Mouse (Mus musculus): ENCODE data around the gene Tnfsf13.
A peak's percentile ranks its signal among the peaks of the same experiment; 100 is the strongest.

Gene Tnfsf13

DNA sequence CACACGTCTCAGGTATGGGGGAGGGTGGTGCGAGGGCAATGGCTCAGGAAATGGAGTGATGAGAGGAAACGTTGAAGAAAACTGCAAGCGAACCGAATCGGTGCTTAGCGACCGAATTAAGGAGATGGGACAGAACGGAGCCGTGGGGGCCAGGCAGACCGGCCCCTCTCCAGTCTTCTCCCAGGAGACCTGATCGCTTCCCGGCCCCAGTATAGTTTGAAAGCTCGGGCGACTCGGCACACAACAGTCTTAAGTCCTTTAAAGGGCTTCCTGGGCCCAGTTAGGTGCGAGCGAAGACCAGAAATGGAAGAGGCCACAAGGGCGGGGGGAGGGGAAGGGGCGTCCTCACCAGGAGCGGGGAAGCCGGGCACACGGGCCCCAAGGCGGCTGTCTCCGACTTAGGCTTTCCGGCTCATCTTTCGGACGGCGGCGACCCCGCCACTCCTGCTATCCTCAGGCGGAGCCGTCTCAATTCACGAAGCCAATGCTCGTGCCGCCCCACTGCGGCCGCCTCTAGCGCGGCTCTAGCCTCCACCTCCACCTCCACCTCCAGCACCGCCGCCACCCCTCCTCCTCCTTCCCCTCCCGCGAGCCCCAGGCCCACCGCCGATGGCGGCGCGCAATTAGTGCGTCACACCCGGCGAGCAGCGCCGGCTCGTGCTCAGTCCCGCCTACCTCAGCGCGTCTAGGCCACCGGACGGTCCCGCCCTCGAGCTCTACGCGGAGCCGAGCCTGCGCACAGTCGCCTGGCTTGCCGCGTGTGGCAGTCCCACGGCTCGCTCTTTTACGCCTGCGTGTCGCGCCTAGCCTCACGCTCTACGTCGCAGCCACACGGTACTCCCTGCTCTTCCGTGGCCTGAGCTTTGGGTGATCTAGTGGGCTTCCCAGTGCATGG lies 4.0 kb downstream of the Tnfsf13 start, which contains the start of gene Senp3:
Senp3 (minus strand) TSS at position 771 of the 895 bp plus-strand sequence.
- no peak for DNase-seq (ENCODE audit: extremely low read depth, low read depth, low spot score)

DNA sequence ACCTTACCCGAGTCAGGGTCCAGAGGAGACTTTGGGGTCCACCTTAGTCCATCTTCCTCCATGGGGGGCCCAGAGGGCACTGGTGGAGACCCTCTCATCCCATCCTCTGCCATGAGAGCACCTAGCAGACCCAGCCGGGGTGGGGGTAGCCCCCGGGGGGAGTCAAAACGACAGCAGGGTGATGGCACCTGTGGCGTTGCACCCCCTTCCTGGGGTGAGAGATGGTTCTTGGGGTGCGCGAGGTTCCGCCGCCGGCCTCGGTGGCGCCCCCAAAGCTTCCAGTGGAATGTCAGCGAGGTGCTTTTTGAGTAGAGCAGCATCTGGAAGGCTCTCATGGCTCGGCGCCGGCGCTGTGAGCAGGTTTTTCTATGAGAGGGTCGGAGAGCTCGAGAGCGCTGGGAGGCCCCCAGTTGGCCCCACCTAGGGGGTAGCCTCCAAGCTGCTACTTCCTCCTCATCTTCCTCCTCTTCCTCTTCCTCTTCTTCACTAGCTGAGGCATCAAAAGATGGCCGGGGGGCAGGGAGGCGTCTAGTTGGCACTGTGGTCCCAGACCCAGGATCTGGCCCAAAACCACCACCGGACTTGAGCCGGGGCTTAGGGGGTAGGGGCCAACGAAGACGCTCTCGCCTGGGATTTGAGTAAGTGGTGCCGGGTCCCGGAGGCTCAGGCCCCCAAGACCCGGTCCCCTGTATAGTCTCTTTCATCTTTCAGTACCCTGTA lies 5.3 kb downstream of the Tnfsf13 start:
- DNase-seq (ENCODE audit: extremely low read depth, low read depth, low spot score): no peak

DNA sequence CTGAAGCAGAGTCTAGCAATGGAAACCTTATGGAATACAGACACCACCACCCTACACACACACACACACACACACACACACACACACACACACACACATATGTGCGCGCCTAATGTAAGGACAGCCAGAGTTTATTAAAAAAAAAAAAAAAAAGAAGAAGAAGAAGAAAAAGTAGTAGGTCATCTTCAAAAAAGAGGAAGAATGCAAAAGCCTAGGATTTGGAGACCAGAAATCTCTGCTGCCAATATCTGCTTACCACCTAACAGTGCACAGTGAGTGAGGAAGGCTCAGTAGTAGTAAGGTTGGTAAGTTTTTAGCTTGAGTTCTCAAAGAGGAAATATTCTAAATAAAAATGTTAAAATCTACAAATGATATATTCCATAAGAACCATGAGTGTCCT lies 6.4 kb downstream of the Tnfsf13 start:
- no peak for DNase-seq (ENCODE audit: extremely low read depth, low read depth, low spot score)

DNA sequence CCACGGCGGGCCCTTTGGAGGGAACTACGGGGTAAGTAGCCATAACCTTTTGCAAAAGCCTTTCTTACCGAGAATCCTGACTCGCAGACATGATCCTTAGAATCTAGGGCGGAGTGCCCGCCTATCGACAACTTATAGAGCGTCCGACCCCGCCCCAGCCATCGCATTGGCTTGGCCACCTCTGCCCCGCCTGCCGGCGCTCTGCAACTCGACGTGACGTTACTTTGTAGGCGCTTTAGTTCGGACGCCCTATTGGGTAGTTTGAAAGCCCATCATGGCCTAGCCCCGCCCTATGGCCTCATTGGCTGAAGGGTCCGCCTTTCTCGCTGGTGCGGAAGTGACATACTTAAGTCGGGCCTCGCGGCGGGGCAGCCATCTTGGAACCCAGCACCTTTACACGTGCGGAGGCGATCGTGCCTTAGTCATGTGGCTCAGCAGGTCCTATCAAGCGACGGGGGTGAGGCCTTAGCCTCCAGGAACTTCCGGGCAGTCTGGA lies 13.3 kb downstream of the Tnfsf13 start, which contains the start of gene Eif4a1:
Eif4a1 (minus strand) TSS at position 213 of the 496 bp plus-strand sequence.
- DNase-seq (ENCODE audit: extremely low read depth, low read depth, low spot score): peak; percentile 99

DNA sequence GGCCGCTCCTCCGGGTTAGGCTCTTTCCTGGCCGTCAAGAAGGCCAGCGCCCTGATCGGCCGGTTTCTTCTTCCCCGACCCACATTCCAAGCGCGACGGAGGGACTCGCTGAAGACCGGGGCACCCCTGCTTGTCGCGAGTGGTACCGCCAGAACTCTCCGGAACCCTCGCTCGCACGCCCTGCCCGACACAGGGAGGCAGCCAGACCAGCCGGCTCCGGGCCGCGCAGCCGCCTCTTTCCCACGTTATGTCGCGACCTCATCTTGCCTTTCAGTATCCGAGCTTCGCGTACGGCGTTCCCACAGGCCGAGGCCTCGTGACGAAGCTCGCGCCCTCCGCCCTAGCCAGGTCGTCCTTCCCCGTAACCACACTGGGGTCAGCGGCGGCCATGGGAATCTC lies 13.9 kb downstream of the Tnfsf13 start:
- DNase-seq (ENCODE audit: extremely low read depth, low read depth, low spot score): no peak

DNA sequence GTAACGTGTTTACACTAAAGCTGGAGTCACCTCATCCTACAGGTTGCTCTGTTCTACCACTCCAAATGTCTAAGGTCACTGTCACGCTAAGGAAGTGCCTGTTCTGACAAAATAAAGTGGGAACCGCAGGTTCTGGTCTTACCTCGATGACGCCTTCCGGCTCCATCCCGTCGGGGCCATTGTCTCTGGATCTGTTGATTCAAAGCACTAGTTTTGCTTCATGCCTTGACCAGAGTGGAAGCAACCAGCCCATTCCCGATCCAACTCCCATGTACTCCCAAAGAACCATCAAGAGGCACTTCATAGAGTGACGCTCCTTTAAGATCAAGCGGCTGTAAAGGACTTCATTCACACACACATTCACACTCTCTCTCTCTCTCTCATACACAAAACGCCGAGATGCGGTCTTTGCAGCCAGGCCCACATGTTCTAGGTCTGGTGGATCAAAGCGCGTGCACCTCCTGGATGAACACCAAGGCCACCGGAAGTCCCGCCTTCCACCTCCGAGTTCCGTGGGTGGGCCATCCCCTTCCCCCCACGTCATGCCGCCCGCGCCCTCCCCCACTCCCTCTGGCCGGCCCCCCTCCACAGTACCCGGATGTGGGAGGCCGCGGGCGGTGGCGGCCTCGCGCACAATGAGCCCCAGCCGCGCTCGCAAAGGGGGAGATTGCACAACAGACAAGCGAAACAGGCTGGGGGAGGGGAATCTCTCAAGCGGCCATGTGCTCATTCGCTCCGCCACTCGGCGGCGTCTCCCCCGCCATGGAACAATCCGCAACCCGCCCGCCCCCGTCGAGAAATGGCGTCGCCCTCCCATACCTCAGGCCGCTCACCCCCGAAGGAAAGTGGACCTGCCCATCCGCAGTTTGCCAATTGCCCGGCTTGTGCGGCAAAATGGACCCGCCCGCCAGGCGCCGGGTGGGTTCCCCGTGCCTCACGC lies 14.5 kb downstream of the Tnfsf13 start:
- DNase-seq (ENCODE audit: extremely low read depth, low read depth, low spot score): no peak

DNA sequence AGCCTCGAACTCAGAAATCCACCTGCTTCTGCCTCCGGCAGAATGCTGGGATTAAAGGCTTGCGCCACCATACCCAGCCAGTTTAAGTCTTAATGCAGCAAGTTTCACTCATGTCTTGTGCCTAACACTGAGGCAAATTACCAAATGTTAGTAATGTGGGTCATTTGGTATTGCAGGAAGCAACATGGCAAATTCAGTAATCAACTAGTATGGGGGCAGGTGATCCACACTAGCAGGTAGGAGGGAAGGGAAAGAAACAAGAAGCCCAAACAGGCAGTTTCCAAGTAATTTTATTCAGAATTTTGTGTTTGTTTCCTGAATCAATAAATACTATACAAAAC lies 18.9 kb downstream of the Tnfsf13 start:
- no peak for DNase-seq (ENCODE audit: extremely low read depth, low read depth, low spot score)

DNA sequence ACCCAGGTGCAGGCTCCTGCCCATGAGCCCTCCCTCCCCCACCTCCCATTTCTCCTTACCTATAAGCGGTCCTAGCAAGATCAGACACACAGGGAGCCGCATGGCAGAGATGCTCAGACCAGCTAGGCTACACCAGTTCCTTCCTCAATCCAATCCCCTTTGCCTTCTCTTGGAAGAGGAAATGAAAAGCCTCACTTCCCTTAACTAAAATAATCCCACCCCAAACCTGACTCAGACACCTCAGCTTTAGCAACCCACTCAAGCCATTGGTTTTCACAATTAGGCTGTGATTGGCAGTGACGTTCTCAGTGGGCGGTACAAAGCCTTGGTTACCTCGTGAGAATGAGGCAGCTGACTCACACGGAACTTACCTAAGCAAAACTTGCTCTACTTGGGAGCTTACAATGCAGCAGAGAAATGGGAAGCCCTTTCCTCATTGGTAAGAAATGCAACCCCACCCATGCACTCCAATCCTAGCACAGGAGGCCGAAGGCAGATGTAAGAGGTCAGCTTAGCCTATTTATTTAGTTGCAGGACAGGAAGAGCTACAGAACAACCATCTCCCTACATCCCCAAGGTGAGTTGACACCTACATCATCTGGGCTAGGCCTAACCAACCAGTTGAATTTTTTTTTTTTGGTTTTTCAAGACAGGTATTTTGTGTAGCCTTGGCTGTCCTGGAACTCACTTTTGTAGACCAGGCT lies 19.5 kb downstream of the Tnfsf13 start, which contains the start of gene Cd68:
Cd68 (minus strand) TSS at position 193 of the 704 bp plus-strand sequence.
- no peak for DNase-seq (ENCODE audit: extremely low read depth, low read depth, low spot score)

DNA sequence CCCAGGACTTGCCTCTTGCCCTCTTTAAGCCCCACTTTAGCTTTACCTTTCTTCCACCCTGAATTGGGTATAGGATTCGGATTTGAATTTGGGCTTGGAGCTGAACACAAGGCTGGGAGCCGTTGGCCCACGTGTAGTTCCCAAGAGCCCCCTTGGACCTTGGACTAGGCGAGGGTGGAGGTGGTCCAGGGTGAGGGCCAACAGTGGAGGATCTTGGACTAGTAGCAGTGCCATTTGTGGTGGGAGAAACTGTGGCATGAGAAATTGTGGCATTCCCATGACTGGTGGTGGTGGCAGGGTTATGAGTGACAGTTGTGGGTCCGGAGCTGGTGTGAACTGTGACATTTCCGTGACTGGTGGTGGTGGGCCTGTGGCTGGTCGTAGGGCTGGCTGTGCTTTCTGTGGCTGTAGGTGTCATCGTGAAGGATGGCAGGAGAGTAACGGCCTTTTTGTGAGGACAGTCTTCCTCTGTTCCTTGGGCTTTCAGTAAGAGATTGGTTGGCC lies 20.1 kb downstream of the Tnfsf13 start:
- DNase-seq (ENCODE audit: extremely low read depth, low read depth, low spot score): no peak

DNA sequence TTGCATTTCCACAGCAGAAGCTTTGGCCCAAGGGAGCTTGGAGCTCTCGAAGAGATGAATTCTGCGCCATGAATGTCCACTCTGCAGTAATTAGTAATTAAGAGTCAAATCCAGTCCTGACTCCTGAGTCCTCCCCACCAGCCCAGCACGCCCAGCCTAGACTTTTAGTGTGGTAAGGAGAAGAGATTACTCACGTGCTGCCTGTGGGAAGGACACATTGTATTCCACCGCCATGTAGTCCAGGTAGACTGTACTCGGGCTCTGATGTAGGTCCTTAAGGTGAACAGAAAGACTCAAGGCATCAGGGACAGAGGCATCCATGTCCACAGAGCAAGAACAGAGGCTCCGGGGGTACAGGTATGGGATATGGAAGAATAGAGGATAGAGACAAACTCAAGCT lies 20.7 kb downstream of the Tnfsf13 start:
- no peak for DNase-seq (ENCODE audit: extremely low read depth, low read depth, low spot score)

DNA sequence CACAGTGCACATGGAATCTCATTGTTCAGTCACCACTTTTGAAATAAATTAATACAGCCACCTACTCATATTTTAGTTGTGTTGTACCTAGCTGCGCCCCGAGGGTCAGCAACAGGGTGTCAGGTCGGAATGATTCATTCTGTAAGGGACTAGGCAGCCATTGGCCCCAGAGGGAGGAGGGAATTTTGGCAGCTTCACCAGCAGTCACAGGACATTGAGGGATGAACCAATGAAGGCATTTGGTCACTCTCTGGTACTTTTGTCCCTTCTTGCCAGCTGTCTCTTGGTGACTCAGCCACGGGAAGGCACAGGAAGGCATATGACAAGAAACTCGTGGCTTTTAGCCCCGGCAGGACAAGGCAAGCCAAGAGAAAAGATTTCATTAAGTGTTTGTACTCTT lies 21.8 kb downstream of the Tnfsf13 start:
- no peak for DNase-seq (ENCODE audit: extremely low read depth, low read depth, low spot score)

DNA sequence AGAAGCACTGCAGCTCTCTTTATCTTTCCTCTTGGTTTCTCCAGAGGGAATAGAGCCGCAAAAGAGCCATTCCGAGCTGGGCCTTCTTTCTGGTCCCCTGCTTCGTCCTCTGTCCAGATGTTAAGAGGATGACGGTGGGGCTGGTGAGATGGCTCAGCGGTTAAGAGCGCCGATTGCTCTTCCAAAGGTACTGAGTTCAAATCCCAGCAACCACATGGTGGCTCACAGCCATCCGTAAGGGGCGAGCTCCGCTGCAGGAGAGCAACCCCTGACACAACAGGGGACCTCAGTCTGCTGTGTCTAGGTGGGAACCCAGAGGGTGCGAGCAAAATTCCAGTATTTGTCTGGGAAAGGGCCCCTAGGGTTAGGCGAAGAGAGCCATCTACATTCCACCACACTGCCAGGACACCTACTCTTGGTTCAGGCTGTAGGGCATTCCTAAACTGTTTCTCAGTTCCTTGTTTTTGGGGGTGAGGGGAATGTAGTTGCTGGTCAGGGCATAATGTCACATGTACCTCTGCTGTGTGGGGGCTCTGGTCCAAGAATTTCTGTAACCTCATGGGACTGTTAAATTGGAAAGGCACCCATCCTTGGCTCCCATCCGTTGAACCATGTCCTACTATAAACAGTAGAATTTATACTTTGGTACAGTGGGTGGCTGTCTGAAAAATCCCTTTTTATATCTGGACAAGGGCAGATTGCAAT lies 22.5 kb downstream of the Tnfsf13 start:
- no peak for DNase-seq (ENCODE audit: extremely low read depth, low read depth, low spot score)

DNA sequence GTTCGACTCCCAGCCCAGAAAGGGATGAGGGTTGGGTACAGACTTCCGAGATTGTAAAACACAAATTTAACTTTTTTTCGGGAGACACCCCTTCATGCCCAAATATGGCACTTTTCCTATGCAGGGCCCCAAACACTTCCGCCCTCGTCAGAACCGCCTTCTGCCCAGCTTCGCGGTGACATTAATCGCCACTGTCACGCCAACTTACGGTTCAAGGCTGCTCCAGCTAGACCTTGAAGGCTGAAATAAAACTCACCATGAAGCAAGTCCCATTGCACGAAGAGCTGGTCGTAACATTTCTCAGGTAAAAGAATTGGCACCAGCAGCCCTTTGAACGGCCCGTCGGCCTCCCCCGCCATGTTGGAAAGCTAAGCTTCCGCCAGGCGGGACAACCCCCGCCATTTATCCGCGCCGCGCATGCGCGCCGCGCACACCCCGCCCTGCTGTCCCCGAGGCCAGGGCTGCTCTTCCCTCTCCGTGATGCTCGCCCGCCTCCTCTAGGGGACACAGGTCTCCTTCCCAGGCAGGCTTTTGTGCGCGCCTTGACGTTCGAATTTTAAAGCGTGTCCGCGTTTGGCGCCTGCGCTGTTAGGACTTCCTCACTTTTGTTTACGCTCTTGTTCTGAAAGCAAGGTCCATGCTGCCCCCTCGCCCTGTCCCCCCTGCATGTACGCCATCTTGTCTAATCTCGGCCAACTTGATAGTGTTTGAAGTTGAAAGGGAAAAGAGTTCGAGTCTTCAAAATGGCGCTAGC lies 23.2 kb downstream of the Tnfsf13 start, which contains the start of gene Mpdu1:
Mpdu1 (minus strand) TSS at position 430 of the 754 bp plus-strand sequence.
- no peak for DNase-seq (ENCODE audit: extremely low read depth, low read depth, low spot score)

DNA sequence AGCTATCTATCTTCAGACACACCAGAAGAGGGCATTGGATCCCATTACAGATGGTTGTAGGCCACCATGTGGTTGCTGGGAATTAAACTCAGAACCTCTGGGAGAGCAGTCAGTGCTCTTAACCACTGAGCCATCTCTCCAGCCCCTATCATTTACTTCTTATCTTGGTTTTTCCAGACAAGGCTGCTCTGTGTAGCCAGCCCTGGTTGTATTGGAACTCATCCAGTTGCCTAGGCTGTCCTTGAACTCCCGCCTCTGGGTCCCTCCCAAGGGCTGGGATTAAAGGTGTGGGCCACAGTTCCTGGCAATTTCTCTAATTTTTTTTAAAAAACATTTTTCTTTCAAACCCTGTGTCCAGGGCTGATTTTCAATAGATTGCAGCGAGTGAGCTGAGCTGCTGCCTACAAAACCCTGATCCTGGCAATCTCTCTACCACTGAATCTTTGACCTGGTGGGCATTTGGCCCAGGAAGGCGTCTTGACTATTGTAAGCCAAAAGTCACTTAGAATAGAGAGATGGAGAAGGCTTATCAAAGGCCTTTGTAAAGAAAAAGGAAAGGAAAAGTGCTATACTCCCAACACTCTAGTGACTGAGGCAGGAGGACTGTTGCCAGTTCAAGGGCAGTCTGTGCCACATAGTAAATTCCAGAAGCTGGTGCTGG lies 24.2 kb downstream of the Tnfsf13 start:
- no peak for DNase-seq (ENCODE audit: extremely low read depth, low read depth, low spot score)

DNA sequence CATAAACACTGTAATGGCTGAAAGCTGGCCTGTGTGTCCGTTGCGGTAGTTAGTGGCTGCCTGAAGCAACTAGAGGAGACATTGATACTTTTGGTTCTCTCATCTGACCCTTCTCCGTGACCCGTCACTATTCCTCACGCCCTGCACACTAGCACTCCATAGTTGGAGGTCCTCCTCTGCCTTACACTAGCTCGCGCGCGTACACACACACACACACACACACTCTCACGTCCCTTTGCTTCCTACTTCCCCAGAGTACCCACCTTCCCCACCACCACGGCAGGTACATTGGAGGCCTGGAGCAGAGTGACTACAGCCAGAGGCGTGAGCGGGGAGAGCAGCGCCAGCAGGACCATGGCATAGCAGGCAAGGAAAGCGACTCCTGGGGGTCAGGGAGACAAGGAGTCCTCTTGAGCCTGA lies 28.1 kb downstream of the Tnfsf13 start:
- DNase-seq (ENCODE audit: extremely low read depth, low read depth, low spot score): no peak

DNA sequence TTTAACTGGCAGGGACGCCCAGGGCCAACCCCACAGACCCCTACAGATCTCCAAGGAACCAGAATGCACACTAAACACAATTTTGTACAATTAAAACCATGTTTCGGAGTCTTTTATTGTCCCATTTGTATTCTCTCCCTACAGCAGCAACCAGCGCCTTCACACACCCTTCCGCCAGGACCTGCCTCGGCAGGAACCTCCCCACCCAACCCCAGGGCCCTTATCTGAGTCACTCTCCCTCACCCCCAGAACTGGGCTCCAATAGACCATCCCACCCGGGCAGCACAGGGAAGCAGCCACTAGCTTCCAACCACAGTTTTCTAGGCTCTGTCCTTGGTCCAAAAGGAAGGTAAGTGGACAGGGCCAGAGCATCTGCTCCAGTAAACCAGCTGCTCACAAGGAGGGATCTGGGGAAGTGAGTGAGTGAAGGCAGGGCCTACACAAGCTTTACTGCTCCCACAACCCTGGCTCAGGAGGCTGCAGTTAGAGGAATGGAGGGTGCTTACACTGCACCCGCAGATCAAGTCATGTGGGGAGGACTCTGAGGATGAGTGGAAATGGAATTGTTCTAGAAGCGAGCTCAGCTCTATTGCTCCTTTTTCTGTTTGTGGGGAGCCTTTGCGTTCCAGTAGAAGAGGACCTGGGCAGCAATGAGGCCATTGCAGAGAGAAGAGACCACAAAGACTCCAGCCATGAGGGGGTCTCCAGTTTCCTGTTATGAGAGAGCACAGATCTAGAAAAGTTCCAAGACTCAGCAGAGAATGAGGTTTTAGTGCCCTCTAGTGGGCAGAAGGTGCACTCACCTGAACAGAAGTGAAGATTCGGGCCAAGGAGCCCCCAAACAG lies 28.7 kb downstream of the Tnfsf13 start:
- no peak for DNase-seq (ENCODE audit: extremely low read depth, low read depth, low spot score)

DNA sequence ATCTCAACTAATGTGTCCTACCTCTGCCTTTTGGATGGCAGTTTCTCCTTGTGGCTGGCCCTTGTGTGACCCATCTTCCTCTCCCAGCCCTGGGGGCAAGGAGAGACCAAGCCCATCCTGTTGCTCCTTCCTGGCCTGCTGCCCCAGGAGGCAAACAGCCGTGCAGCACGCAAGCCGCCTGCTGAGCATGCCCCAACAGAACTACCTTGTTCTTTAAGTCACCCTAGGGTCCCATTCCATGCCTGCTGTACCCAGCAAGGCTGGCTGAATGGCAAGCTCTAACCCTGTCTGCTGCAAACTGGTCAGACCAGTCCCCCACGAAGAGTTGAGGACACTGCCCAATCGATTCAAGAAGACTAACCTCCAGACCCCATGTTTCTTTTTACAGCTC lies 29.5 kb downstream of the Tnfsf13 start:
- DNase-seq (ENCODE audit: extremely low read depth, low read depth, low spot score): no peak
